Mouse (Mus musculus): Measurements from ENCODE around the gene Clip4. TPM values are rescaled to one million over a fixed set of nuclear protein-coding genes. Genes with fewer than 3 reads are reported as not detected.
A peak's percentile ranks its signal among the peaks of the same experiment; 100 is the strongest.

Gene Clip4
- polyA plus RNA-seq, 1 experiment from 2014 or later, result 6.9 TPM

DNA sequence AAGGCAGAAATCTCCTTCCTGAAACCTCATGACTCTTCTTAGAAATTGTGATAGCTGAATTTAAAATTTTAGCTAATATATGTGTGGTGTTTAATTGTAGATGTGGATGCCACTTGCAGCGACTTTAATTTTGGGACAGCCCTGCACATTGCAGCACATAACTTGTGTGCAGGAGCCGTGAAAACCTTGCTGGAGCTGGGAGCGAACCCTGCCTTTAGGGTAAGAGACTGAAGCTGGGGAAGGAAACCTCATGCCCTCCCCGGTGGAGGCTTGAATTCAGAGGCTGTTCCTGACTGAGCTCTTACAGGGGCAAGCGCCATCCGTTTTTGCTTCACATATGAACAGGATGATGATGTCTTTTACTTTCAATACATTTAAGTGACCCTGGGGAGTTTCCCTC lies 35.2 kb downstream of the Clip4 start:
- Histone ChIP-seq H3K4me1 (replicated peaks; ENCODE audit: insufficient read depth, low read length) (no peaks in the 10 kb centered on the region), H3K4me2 (ENCODE audit: low read length) (no peak overlapping the region; the same call in 1 of the 2 replicates), H3K9me3 (replicated peaks; ENCODE audit: low read length) (no peaks in the 10 kb centered on the region), H3K4me3 (replicated peaks; ENCODE audit: low read depth, low read length) (no peak overlapping the region), H3K36me3 (ENCODE audit: insufficient read depth, low read length) (0 out of 2 replicates have a peak, but pooled peaks cover 8% of the 10 kb centered on the region), H3K27me3 (ENCODE audit: insufficient read depth, low read length) (no peaks in the 10 kb centered on the region), H3K27ac (peak overlapping the region; percentile 54; the same call in 1 of the 2 replicates), H3K9ac (ENCODE audit: low read depth, low read length) (no peak overlapping the region)
- no peak for TF ChIP-seq CTCF (IDR thresholded peaks at IDR 0.05; ENCODE audit: low read depth)
- DNase-seq (ENCODE audit: low spot score) (no peak), ATAC-seq (replicated peaks; ENCODE audit: low FRiP score, low read depth) (no peak)
- 57% methylated on average over 6 of the region's 6 CpGs for WGBS

DNA sequence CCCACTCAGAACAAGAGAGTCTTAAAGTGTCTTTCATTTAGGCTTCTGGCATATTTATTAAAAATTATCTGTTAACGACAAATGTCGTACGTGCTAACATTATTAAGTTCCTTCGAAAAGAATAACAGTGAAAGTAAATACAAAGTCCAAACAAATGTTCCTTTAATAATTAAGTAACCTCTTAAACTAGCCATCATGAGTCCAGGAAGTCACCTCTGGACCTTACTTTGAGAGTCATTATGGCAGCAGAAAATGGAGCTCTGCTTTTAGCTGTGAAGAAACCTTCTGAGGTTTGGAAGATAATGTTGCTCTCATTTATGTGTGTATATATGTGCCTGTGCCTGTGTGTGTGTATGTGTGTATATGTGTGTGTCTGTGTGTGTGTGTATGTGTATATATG lies 35.6 kb downstream of the Clip4 start:
- Histone ChIP-seq H3K27me3 (ENCODE audit: insufficient read depth, low read length) (no peaks in the 10 kb centered on the region), H3K36me3 (ENCODE audit: insufficient read depth, low read length) (0 out of 2 replicates have a peak, but pooled peaks cover 8% of the 10 kb centered on the region), H3K9ac (ENCODE audit: low read depth, low read length) (no peak overlapping the region), H3K4me2 (ENCODE audit: low read length) (no peak overlapping the region), H3K9me3 (replicated peaks; ENCODE audit: low read length) (no peaks in the 10 kb centered on the region), H3K4me3 (replicated peaks; ENCODE audit: low read depth, low read length) (no peak overlapping the region), H3K27ac (peak overlapping the region; percentile 54; the same call in 1 of the 2 replicates), H3K4me1 (replicated peaks; ENCODE audit: insufficient read depth, low read length) (no peaks in the 10 kb centered on the region)
- ATAC-seq (replicated peaks; ENCODE audit: low FRiP score, low read depth) (no peak), DNase-seq (ENCODE audit: low spot score) (no peak)
- WGBS, result 59% methylated on average over 4 of the region's 4 CpGs
- no peak for TF ChIP-seq CTCF (IDR thresholded peaks at IDR 0.05; ENCODE audit: low read depth)

DNA sequence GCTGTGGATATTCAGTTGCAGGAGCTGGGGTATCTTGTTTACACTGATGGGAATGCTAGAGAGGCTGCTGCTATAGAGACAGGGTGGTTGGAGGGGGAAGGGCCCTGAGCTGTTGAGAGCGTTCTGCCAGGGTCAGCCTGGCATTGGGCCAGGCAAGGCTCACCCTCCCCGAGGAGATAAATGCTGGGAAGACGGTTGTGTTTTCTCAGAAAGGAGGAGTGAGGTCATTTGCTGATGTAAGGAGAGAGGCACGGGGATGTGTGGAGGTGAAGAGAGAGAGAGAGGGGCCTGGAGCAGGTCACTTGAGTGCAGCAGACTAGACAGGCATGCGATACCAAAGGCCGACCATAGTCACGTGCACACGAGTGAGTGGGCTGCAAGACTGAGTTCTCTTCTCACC lies 42.8 kb downstream of the Clip4 start:
- Histone ChIP-seq H3K4me3 (replicated peaks; ENCODE audit: low read depth, low read length) (no peak overlapping the region), H3K4me2 (ENCODE audit: low read length) (no peak overlapping the region), H3K9ac (ENCODE audit: low read depth, low read length) (no peak overlapping the region), H3K4me1 (replicated peaks; ENCODE audit: insufficient read depth, low read length) (no peaks in the 10 kb centered on the region), H3K36me3 (ENCODE audit: insufficient read depth, low read length) (no peaks in the 10 kb centered on the region), H3K9me3 (replicated peaks; ENCODE audit: low read length) (no peaks in the 10 kb centered on the region), H3K27ac (no peak overlapping the region), H3K27me3 (ENCODE audit: insufficient read depth, low read length) (no peaks in the 10 kb centered on the region)
- no peak for TF ChIP-seq CTCF (IDR thresholded peaks at IDR 0.05; ENCODE audit: low read depth)
- 26% methylated on average over 8 of the region's 8 CpGs for WGBS
- peak; percentile 83 for DNase-seq (ENCODE audit: low spot score)
- peak; percentile 95 for ATAC-seq (replicated peaks; ENCODE audit: low FRiP score, low read depth)

DNA sequence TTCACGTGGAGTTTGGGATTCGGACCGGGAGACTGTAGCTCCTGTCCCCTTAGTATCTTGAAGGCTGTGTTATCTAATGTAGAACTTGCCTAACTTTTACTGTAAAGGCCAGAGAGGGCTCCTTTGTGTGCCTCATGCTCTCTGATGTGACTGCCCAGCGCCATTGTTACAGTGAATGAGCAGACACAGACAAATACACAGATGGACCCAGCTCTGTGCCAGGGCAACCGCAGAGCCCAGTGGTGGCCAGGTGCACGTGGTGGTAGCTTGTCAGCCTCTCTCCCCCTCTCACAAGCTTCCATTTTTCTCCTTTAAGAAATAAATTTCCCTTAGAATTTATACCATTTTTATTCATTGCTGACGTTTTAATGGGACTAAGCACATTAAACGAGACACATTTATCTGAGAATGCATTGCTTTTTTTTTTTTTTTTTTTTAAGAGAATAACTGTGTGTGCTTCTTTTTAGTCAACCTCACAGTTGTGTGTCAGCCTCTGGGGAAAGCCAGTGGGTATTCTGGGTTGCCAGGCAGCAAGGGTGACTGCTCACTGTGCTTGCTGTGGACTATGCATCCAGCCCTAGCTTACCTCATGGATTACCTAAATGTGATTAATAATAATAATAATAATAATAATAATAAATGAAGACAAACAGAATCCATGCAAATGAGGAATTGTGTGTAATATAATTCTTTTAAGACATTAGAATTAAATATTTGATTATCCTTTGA lies 48.0 kb downstream of the Clip4 start:
- WGBS, result 57% methylated on average over 8 of the region's 8 CpGs
- no peak for TF ChIP-seq CTCF (IDR thresholded peaks at IDR 0.05; ENCODE audit: low read depth)
- DNase-seq (ENCODE audit: low spot score) (peak; percentile 36), ATAC-seq (replicated peaks; ENCODE audit: low FRiP score, low read depth) (no peak)
- Histone ChIP-seq H3K4me3 (replicated peaks; ENCODE audit: low read depth, low read length) (no peak overlapping the region), H3K4me1 (replicated peaks; ENCODE audit: insufficient read depth, low read length) (no peaks in the 10 kb centered on the region), H3K36me3 (ENCODE audit: insufficient read depth, low read length) (no peaks in the 10 kb centered on the region), H3K9ac (ENCODE audit: low read depth, low read length) (no peak overlapping the region), H3K27ac (no peak overlapping the region), H3K9me3 (replicated peaks; ENCODE audit: low read length) (no peaks in the 10 kb centered on the region), H3K27me3 (ENCODE audit: insufficient read depth, low read length) (no peaks in the 10 kb centered on the region), H3K4me2 (ENCODE audit: low read length) (no peak overlapping the region)

DNA sequence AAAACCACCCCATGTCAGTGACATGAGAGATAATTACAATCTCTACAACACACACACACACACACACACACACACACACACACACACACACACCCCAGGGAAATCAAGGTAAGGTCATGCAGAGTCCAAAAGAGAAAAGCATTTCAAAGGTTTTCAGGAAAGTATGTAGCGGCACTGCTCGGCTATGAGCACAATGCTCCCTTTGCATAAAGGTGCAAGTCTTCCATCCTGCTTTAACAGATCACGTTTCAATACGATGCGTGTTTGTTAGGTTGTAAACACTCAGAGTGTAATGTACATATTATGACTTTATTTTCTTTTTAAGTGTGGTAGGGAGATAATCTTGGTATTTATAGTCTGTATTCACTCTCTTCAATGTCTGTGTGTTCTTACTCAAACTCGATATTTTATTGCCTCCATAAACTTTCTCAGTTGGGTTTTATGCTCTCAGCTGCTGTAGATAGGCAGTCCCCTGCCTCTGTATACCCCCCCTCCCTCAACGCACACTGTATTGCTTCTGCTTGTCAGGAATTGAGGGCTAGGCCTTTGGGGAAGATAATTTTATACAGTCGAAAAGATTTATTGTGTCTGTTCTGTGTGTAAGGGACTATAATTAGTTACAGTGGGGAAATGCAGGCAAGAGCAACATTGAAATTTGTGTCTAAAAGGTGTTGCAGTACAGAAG lies 55.5 kb downstream of the Clip4 start:
- H3K4me2 ChIP-seq (ENCODE audit: low read length), result no peak overlapping the region
- no peaks in the 10 kb centered on the region for H3K9me3 ChIP-seq (replicated peaks; ENCODE audit: low read length)
- no peak overlapping the region for H3K27ac ChIP-seq
- TF ChIP-seq CTCF (IDR thresholded peaks at IDR 0.05; ENCODE audit: low read depth), result no peak
- DNase-seq (ENCODE audit: low spot score) (peak; percentile 57), ATAC-seq (replicated peaks; ENCODE audit: low FRiP score, low read depth) (no peak)
- 47% methylated on average over 8 of the region's 8 CpGs for WGBS
- H3K4me1 ChIP-seq (replicated peaks; ENCODE audit: insufficient read depth, low read length), result no peaks in the 10 kb centered on the region
- no peak overlapping the region for H3K9ac ChIP-seq (ENCODE audit: low read depth, low read length)
- no peak overlapping the region for H3K4me3 ChIP-seq (replicated peaks; ENCODE audit: low read depth, low read length)
- no peaks in the 10 kb centered on the region for H3K27me3 ChIP-seq (ENCODE audit: insufficient read depth, low read length)
- 0 out of 2 replicates have a peak, but pooled peaks cover 4% of the 10 kb centered on the region for H3K36me3 ChIP-seq (ENCODE audit: insufficient read depth, low read length)

DNA sequence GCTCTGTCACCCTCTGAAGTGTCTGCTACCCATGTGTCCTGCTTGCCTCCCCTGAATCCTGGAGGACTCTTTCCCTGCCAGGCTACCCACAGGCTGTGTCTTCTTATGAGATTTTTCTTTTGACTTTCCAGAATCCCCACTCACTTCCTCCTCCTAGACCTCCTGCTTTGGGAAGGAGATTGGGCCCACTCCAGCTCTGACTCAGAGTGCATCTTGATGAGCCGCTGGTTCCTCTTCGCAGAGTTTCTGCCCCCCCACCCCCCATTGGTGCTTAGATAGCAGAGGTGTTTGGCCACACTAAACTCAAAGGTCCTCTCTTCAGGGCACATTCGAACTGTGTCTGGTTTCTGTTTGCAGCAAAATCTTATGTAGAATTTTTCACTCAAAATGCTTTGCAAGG lies 58.3 kb downstream of the Clip4 start:
- ATAC-seq (replicated peaks; ENCODE audit: low FRiP score, low read depth), result no peak
- 0 out of 2 replicates have a peak, but pooled peaks cover 4% of the 10 kb centered on the region for H3K36me3 ChIP-seq (ENCODE audit: insufficient read depth, low read length)
- DNase-seq (ENCODE audit: low spot score), result no peak
- H3K4me2 ChIP-seq (ENCODE audit: low read length), result no peak overlapping the region
- H3K9ac ChIP-seq (ENCODE audit: low read depth, low read length), result no peak overlapping the region
- no peaks in the 10 kb centered on the region for H3K27me3 ChIP-seq (ENCODE audit: insufficient read depth, low read length)
- 80% methylated on average over 3 of the region's 3 CpGs for WGBS
- H3K4me3 ChIP-seq (replicated peaks; ENCODE audit: low read depth, low read length), result no peak overlapping the region
- no peak for TF ChIP-seq CTCF (IDR thresholded peaks at IDR 0.05; ENCODE audit: low read depth)
- 0 out of 2 replicates have a peak, but pooled peaks cover 4% of the 10 kb centered on the region for H3K4me1 ChIP-seq (replicated peaks; ENCODE audit: insufficient read depth, low read length)
- no peaks in the 10 kb centered on the region for H3K9me3 ChIP-seq (replicated peaks; ENCODE audit: low read length)
- no peak overlapping the region for H3K27ac ChIP-seq

All from kidney, postnatal 0 days (tissue).